Mouse (Mus musculus): ENCODE measurements at regions not wholly inside any gene's neighbourhood (a gene's known extent, or its start where the extent isn't known, plus 50 kb on each side); places are given as distances from the start of the nearest gene placed in this dataset.

DNA sequence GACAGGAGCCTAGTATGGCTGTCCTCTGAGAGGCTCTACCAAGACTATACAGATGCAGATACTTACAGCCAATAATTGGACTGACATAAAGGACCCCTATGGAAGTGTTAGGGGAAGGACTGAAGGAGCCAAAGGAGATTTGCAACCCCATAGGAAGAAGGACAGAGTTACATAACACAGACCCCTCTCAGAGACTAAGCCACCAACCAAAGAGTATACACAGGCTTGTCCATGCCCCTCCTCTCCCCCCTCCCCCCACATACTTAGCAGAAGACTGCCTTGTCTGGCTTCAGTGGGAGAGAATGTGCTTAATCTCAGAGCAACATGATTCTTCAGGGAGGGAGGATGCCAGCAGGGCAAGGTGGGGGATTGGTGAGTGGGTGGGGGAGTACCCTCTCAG, 426.4 kb downstream of the Ttll7 start:
- no peak for DNase-seq (ENCODE audit: low spot score)

DNA sequence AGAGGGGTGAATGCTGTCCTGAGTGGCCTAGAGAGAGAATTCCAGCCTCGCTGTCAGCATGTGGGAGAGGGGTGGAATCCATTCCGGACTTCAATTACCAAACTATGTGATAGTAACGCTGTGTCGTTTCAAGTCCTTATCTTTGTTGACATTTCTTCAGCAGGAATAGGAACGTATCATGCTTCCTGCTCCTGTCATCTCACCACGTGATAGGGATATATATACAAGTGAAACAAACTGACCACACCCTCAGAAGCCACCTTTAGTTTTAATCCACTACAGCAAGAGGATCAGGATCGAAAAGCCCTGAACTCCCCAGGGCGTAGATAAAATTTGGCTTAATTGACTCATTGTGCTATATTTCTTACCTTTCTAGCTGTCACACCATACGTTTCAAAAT, 431.6 kb downstream of the Ttll7 start:
- DNase-seq (ENCODE audit: low spot score) = no peak

DNA sequence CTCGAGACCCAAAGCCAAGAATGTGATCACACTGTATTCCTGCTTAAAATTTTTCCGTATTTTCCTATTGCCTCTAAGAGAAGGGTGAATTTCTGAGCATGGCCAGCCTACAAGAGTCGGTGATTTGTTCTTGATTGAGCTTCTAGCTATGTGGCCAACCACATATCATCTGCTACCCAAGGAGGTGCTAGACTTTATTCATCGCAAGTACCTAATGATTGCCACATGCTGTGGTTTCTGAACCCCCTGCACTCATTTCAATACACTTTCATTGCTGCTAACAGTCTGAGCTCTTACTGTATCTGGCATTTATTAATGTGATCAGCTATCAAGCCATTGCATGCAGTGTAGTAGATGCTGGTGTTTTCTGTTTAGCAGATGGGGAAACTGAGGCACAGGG, 432.2 kb downstream of the Ttll7 start:
- no peak for DNase-seq (ENCODE audit: low spot score)

DNA sequence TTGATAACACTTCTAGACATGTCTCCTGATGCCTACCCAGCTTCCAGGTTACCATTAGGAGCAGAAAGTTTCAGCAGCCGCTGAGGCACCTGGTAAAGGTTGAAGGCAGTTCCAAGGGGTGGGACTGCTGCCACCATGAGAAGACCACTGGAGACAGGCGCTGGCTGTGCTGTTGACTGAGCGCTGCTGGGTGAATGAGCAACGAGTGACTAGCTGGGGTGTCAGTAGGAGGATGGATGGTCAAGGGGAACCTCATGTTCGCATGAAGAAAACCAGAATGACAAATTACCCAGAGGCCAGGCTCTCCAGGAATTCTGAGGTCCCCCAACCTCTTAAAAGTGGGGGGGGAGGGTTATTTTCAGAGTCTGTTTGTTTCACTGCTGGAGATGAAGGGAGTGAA, 433.3 kb downstream of the Ttll7 start:
- DNase-seq (ENCODE audit: low spot score) = no peak

DNA sequence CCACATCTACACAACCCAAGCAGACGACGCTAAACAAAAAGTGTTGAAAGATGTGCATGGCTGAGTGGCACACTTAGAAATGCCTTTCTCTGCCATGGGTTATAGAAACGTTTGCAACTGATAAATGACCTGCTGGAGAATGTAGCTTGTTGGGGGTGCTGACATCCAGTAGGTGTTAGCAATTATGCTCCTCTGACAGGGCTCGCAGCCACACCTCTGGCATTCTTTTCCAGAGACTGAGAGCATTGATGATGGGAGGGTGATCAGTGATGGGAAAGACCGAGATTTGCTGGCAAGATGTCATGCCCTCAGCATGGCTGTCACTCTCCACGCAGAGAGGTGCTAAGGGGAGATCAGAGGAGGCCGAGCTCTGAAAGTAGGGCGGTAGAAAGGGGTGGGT, 435.3 kb downstream of the Ttll7 start:
- DNase-seq (ENCODE audit: low spot score) = no peak

DNA sequence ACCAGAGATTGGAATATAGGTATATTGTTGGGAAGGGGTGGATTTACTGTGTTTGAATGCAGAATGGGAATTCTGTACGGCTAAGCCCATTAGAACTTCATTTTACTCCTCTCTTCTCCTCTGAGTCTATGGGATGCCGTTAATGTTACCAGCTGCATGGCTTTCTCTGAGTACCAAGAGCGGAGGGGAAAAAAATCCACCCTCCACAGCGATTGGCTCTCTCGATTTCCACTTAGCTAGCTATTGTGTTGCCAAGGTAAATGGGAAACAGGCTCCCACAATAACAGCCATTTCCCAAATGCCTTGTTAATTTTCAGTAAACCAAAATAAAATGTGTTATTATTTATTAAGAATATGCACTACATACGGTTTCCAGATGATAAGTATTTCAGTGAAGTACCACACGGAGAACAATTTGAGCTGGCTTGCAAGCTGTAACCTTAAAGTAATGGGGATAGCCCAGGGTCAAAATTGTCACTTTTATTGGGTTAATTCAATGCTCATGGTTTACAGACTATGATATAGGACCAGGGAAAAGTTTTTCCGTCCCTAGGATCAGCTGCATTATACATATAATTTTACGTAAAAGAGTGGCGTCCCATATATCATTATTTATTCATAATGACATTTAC, 439.6 kb downstream of the Ttll7 start:
- DNase-seq (ENCODE audit: low spot score) = no peak

DNA sequence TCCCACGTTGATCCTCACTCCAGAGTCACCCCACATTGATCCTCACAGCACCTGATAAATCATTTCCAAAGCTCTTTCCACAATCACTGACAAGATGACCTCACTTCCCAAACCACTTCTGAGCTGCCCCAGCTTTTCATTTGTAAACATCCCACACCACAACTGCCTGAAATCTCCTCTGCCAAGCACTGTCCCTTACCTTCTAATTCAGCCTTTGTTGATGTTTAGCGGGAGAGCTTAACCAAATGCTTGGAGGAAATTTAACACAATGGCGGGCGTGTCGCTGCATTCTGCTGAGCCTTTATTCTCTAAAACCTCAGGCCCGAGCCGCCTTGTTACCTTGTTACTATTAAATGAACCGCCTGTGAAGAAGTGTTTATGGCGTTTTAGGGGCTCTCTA, 445.9 kb downstream of the Ttll7 start:
- no peak for DNase-seq (ENCODE audit: low spot score)

DNA sequence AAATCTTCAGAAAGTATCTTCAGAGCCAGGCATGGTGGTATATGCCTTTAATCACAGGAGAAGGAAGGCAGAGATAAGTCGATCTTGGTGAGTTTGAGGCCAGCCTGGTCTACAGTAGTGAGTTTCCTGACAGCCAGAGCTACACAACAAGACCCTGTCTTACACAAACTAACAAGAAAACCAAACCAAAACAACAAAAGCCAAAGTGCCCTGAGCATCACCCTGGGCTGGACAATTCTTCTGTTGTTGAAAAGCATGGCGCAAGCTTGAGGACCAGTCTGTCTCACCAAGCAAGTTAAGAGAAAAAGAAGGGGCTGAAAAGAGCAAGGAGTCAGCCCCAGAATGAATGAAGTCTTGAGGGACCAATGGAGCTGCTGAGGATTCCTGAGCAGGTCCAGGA, 473.4 kb downstream of the Ttll7 start:
- no peak for DNase-seq (ENCODE audit: low spot score)

DNA sequence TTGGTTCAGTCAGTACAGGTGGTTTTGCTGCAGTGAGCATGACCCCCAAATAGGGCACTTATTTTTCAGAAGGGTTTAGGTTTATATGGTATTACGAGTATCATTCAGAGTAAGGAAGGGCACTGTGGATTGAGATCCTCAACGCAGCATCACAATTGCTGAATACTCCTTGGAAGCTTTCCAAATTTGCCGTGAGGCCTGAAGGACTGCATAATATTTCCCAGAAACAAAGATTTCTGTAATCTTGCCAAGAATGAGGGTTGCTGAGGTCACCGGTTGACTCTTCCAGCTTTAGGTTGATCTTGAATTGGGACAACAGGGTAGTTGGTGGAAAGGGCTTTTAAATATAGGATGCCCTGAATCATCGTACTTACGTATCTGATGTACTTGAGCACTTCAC, 482.1 kb downstream of the Ttll7 start:
- DNase-seq (ENCODE audit: low spot score) = no peak

DNA sequence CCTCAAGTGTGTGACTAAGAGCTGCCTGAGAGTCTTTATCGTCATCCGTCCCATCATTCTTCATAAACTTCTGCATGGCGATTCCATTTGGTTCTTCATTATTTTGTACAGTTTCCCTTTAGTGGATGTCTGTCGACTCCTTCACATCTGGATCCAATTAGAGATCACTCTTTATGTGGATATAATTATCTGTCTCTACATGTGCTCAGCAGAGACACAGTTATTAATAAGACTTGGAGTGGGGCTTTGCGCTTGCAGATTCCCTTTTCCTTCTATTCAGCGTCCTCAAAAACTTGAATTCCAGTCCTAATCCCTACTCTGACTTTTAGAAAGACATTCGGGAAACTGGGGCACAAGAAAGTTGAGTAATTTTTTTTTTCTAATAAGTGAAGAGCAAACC, 483.1 kb downstream of the Ttll7 start:
- no peak for DNase-seq (ENCODE audit: low spot score)

DNA sequence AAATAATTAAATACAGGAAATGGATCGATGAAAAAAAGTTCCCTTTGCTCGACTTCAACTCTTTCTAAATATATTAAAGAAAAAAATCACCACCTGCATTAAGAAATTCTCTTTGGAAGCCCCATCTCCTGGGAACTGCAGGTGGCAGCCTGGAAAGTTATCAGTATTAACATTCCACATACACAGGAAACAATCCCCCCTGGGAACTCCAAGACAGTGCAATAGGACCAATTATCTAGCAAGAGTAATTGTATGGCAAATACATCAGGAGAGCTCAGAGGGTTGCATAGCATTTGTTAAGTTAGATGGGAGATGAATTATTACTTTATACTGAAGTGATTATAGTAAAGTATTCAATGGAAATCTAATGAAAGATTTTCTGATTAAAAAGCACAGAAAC, 487.3 kb downstream of the Ttll7 start:
- DNase-seq (ENCODE audit: low spot score) = no peak

DNA sequence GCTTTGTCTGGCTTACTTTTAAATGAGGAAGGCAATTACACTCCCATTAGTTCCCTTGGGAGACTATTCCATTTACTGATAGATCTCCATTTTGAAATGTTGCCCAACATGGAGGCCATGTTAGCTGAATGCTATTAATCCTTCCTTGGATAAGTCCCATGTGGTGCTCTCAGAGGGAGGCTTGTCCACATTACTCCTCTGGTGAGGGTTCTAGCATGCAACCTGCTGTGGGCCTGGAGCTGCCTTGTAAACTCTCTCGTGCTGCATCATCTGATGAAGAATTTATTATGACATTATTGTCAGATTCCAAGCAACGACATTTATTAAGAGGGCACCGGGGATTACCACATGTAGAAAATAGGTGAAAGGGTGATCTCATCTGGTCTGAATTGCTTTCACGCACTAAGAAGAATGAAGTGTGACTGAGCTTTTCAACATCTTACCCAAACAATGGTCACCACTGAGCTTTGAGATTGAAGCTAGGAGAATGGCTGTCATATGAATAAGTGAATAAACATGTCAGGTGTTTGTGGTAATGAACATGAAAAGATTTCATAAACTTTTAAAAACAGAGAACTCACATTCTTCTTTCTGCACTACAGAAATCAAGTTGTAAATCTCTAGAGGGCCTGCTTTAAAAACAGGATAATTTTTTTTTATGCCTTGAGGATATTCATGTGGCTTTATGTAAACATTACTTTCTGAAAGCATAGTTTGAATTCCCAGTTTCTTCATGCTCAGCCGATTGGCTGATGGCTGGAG, 495.3 kb downstream of the Ttll7 start:
- DNase-seq (ENCODE audit: low spot score) = no peak

DNA sequence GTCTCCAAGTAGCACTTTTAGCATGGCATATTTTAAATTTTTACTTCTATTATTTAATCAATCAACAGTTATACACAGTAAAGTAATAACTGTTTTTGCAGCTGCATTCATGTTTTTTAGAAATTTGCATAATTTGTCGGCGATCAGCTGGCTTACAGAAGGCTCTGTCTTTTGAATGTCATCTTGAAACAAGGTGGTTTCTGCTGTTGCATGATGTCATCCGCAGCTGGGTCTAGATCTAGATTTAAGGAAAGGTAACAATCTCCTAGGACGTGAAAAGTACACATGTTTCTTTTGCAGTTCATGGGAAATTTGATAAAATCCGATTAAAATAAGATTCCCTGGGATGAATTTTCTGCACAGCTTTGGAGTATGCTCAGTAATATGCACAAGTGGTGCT, 534.9 kb downstream of the Ttll7 start:
- DNase-seq (ENCODE audit: low spot score) = no peak

DNA sequence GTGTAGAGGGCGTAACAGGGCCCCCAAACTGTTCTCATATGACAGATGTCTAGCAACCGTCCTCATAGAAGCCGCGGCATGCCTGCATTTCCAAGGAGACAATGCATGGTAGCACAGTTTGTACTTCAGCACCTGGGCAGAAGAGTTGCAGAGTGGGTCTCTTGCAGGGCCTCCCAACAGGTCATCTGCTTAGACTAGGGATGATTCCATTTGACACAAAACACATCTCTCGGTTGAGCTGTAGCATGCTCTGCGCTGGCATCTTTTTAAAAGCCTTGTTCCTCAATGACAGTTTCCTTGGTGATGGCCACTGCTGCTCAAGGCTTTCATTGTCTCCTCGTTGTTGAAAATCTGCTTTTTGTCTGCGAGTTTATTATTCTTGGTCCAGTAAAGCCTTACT, 546.1 kb downstream of the Ttll7 start:
- DNase-seq (ENCODE audit: low spot score) = no peak

DNA sequence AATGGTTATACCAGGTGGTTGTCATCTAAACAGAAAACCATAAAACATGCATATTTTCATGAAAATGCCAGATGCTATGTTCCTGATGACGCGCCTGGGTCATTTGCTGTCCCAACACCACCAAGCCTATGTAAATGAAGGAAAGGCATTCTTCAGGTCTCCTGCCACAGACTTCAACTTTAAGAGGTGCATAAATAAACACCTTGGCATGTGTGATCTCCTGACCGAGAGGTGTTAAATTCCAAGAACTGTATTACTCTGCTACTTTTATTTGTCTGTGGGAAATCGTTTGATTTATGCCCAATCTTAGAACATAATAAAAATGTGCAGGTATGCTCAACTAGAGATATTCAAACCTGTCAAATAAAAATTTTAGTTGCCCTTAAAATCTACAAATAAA, 560.1 kb downstream of the Ttll7 start:
- DNase-seq (ENCODE audit: low spot score) = no peak

DNA sequence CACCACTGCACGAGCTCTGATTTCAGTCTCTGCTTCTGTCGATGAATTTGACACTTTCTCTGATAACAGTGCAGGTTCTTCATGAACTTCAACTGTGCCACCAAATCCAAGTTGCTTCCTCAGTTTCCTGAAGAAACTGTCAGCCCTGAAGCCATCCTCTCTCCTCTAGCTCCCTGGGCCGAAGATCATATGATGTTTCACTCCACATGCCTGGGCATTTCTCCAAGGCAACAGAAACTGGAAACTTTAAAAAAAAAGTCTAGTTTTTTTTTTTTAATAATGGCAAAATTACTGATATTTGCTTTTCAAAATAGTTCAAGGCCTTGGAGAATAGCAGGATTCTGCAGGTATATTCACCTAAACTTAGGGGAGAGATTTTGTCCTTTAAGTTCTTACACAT, 564.8 kb downstream of the Ttll7 start:
- no peak for DNase-seq (ENCODE audit: low spot score)

DNA sequence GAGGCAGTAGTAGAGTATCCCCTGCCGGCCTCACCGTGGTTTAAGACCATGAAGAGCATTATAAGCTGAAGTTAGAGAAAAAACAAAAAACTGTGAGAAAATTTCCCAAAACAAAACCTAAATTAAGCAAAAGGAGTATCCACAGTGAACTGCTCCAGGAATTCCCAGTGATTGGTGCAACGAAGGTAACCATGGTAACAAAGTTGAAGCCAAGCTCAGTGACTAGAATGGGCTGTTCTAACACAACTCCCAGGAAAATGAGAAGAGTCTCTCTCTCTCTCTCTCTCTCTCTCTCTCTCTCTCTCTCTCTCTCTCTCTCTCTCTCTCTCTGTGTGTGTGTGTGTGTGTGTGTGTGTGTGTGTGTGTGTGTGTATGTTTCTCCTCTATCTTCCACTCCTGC, 567.0 kb downstream of the Ttll7 start:
- no peak for DNase-seq (ENCODE audit: low spot score)

DNA sequence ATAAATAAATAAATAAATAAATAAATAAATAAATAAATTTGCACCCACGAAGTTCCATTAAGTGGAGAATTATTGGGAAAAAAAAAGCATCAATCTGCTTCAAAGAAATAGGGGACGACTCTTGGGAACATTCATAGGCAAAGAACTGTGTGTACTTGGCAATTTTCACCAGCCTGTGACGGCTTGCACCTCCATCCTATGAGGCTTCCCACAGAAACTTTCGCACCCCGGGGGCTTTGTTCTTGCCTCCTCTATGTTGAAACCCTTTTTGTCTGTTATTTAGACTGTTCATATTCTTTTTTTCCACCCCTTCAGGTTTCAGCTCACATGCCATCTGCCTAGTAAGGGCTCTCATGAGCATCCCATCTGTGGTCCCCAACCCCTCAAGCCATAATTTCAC, 570.0 kb downstream of the Ttll7 start:
- DNase-seq (ENCODE audit: low spot score) = no peak

DNA sequence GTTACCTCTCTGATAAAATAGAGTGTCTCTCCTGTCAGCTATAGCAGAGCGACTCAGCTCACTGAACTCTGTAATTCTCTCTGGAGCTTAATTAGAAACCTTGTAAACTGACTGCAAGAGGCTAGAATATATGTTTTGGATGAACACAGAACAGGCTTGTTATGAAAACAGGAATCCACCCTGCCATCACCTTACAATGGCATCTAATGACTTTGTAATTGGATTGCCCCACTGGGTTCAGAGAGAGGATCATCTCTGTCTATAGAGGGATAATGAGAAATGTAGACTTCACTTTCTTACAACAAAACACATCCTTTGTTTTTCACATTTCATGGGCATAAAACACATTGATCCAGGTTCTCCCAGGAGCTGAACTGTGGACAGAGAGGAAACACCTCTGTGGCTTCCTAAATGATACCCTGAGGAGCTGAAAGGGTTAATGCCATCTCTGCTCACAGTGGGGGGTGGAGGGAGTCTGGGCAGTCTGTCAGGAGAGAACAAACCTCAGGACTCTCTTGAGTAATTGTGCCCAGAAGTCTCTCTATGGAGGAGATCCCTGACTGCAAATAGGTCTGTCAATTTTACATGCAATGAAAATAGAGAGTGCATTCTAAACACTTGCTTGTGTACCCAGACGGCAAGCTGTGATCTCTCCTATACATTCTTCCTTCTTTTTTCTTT, 571.9 kb downstream of the Ttll7 start:
- DNase-seq (ENCODE audit: low spot score) = no peak

DNA sequence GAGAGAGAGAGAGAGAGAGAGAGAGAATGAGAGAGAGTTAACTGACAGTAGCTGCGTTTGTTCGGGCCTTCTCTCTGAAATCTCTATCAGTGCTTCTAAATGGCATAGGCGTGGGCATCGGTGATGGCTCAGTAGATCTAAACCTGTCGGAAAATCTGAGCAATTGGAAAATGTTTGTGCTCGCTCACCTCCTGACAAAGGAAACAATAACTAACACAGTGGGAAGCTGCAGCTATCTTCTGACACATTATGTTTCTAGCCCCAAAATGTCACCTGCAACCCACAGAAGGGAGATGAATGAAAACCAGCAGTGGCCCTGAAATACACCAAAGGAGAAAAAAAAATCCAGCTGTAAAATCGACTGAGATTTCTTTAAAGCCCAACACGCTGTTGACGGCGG, 576.7 kb downstream of the Ttll7 start:
- DNase-seq (ENCODE audit: low spot score) = no peak

DNA sequence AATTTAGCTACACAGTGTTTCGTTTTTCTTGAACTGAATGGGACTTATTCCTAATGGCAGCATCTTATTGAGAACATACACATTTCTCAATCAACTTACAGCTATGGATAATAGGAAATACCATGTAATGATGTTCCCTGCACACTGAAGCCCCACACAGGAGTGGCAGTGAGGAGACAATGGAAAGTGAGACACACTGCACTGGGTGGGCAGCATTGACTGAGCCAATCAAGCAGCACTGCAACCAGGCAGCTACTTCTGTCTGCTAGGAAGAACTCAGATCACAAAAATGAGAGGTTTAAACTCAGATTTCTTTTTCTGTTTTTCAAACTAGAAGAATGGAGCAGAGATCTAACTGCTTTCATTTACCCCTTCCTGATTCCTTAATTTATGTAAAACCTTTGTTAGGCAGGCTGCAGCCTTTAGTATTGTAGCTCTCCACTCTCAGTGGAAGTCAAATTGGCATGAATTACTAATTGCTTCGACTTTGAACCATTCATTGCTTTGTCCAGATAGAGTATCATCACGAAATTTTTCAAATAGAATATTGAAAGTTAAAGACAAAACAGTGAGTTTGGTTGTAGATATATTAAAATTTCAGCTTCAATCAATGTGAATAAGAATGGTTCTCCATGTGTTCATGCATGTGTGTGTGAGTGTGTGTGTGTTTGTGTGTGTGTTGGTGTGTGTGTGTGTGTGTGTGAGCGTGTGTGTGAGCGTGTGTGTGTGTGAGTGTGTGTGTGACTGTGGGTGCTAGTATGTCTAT, 590.9 kb downstream of the Ttll7 start:
- no peak for DNase-seq (ENCODE audit: low spot score)

DNA sequence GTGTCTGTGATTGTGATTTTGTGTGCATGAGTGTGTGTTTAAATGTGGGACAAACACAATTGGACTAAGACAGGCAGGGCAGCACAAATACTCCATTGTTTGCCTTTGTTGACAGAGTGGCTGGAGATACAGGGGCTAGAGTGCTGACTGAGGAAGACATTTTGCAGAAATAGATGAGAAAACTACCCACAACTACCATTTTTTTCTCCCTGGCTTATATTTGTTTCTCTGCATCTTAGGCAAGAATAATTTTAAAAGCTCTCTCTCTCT, 591.5 kb downstream of the Ttll7 start:
- DNase-seq (ENCODE audit: low spot score) = no peak
